Mouse (Mus musculus) thymus, adult 2 months (tissue): ENCODE measurements around the gene Taf12.

Source experiments
- CTCF ChIP-seq: fragments of 200-500 bp; IDR thresholded peaks from 2 replicates; pipeline ENCODE4 v1.5.1; 2012; ENCODE audit warnings: mild to moderate bottlenecking, control low read depth, low read length, moderate library complexity, borderline replicate concordance; ENCODE audit not compliant: control insufficient read depth, poor library complexity, insufficient read depth; ENCODE audit errors: extremely low read depth
- POLR2A ChIP-seq: fragments of 200-500 bp; IDR thresholded peaks from 2 replicates; pipeline ENCODE4 v1.6.1; 2012; ENCODE audit warnings: mild to moderate bottlenecking, low read length, control low read depth, moderate library complexity; ENCODE audit not compliant: control insufficient read depth, poor library complexity, insufficient read depth; ENCODE audit errors: extremely low read depth

DNA sequence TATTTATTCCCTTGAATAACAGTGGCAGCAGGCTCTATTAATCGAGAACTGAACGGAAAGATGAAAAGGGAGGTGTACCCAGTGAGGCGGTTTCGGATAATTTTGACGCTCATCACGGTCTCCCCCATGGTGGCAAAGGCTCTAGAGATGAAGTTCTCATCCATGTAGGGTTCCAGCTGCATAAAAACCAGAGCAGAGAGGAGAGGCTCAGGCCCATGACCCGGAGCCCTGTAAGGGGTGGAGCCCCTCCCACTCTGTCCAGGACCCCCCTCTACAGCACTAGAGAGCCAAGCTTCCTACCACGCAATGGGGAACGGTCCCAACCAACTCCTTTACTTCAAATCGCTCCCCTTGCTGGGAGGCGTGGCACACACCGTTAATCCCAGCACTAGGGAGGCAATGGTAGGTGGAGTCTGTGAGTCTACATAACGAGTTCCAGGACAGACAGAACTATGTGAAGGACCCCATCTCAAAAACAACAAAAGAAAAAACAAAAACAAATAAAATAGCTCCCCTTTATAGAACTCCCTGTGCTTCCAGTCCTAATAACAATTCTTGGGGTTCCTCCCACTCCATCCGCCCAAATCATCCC lies 54.3 kb downstream of the Taf12 start:
- TF ChIP-seq CTCF (no peak), POLR2A (no peak)
